Mouse (Mus musculus) lung, postnatal 36 days (tissue): ENCODE data around the gene Rapgef1.
A peak's percentile ranks its signal among the peaks of the same experiment; 100 is the strongest.

Experiments
- DNase-seq: peaks from one replicate; pipeline ENCODE4 v3.0.0; 2022; ENCODE audit warnings: mixed read lengths

Rapgef1 gene

DNA sequence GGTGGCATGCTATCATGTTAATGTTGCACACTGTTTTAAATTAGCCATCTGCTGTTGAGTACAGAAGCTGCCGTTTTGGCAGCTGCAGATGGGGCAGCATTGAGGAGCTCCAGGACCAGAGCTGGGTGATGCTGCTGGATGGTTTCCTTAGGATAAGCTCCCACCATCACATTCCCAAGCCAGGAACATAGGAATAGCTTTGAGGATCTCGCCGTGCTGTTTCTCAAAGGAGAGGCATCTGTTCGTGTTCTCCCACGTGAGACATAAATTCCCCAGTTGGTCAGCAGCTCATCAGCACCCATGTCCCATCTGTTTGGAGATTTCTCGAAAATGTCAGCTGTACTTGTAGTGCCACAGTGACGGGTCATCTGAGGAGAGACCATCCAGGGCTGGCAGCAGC, 28.3 kb downstream of the Rapgef1 start:
- no peak for DNase-seq

GRCm38 (mm10) chr2:29648956-29649794, 29.7 kb downstream of the Rapgef1 start:
- DNase-seq, result peak; percentile 77

DNA sequence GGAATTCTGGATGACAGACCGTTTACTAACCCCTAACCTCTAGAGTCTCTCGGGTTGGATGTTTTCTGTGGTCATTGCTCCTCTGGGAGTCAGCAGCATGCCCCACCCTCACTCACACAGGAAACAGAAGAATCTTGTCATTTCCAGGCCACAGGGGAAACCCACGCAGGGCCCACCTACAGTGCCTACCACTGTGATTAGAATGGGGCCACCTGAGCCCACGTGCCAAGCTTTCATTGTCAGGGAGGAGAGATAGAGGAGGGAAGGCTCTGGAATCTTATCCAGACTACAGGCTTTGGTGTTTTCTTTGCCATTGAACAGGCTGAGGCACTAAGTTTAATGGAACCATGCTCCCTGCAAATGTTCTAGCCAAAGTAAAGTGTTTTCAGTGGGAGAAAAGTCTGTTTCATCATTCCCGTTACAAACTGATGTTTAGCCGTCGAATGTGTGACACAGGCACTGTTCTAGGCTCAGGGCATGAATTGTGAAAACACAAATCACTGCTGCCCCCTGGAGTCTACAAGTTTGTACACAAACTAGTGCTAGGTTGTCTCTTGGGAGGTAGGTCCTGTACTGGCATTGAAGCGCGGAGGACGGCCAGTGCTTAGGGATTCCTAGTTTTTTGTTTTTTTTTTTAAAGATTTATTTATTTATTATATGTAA, 30.4 kb downstream of the Rapgef1 start:
- peak; percentile 93 for DNase-seq

- DNase-seq, result no peak
These were observed 32.4 kb downstream of the Rapgef1 start for GRCm38 (mm10) chr2:29651876-29652275.

DNA sequence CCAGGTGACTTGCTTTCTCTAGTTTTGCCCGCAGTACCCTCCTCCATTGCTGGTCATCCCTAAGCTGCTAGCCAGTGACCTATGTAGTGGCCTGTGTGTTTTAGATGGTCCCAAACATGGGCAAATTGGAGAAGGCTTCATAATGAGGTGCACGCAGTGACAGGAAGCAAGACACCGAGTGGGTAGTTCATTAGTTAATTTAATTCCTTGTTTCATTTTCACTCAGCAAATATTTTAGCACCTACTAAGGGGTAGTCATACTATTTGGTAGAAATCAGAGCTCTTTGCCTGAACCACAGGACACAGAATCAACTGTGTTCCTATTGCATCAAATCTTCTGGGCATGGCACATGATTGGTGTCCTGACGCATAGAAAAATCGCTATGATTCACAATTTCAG, 35.9 kb downstream of the Rapgef1 start:
- no peak for DNase-seq

DNA sequence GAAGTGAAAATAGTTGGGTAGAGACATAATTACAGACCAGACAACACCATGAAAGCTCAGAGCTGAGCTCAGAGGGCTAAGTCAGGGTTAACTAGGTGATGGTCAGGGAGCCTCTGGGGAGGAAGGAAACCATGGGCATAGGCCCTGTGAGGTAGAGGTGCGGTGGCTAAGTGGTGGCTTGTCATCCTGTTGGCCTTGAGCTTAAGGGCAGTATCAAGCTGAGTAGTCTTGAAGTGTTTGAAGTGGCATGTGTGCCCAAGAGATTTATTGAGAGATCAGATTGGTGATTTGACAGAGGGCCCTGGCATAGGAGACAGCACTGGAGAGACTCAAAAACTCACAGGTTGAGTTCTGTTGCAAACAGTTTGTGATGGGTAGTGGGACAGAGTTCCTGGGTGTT, 36.6 kb downstream of the Rapgef1 start:
- DNase-seq, result no peak

GRCm38 (mm10) chr2:29657089-29657488, 37.6 kb downstream of the Rapgef1 start:
- no peak for DNase-seq

DNA sequence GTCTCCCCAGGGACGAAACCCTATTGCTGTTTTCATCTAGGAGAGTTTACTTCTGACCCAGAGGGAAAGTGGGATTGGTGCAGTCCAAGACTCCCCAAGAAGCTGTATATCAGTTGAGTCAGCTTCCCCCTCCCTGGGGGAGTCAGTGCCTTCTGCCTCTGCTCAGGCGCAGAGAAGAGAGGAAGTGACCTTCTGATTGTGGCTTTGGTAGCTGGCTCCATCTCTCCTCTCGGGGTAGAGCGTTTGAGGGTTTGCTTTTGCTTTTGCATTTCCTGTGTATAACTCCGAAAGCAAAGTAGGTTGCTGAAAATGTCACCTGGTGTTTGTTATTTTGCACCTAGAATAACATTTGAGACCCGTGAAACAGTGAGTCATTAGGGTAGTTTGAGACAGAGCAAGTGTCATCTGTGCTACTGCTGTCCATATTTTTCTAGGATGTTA, 42.3 kb downstream of the Rapgef1 start:
- DNase-seq, result peak; percentile 61

DNA sequence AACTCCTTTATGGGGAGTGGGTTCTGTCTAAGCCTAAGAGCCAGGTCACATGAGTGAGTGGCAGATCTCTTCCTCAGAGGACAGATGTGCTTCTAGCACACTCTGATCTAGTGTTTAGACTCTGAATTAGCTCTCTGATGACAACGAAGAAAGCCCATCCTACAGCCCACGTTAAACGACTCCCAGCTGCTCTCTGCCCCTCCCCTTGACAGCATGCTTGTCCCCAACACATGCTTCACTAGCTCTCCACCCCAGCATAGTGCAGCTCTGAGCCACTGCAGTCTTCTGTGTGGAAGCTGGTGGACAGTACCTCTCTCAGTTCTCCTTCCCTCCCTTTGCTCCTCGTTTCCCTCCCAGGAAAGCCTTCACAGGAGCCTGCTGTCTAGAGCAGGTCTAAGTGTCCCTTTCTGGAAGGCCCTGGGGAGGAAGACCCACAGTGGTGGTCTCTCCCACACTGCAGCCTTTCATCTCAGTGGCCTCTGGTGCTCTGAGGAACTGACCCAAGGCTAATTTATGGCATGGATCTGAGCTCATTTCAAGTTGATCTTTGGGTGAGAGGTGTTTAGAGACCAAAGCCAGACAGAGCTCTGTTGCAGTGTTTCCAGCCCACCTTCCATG, 43.8 kb downstream of the Rapgef1 start:
- DNase-seq, result no peak

DNA sequence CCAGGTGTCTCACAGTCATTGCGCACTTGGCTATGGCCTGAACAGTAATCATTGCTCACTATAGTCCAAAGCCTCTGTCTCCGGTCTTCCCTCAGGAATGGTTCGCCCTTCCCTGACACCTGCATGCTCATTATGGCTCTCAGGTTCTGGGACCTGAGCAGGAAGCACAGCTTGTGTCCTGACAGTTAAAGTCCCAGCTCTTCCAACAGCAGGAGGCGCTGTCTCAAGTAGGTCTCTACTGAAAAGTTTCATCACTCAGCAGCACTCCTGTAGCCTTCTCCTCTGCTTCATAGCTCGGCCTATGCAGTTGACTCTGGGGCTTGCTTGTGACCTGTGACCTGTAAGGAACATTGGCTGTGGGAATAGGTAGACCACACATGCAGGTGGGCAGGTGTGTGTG, 45.9 kb downstream of the Rapgef1 start:
- DNase-seq, result no peak

DNA sequence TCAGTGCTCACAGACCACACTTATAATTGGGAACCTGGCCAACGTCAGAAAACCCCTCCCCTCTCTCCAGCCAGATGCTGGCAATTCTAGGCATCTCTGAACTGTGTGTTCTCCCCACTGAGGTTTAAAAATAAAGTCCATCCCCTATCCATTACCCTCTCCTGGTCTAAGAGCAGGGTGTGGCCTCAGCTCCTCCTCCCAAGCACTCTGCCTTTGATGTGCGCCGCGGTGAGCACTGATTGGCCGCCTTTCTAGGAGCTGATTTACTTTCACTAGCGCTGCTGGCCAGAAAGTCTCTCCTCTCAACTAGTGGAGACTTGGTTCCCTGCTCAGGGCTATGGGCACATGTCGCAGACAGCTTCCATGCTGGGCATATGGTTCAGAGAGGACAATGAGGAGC, 47.1 kb downstream of the Rapgef1 start:
- peak; percentile 82 for DNase-seq

DNA sequence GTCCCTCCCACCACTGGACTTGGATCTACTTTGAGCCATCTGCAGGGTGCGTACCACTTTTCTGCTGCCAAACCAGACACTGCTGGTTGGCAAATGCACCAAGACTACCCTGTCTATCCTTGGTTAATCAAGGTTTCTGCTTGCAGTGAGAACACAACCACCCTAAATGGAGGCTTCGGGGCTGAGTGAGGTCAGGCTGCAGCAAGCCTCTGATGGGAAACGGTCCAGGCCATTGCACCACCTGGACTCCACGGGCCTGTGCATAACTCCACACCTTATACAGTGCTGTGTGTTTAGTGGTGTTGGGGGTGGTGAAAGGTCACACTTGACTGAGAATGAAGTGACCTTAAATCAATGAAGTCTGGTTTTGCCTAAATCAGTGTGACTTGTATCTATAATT, 47.6 kb downstream of the Rapgef1 start:
- DNase-seq, result no peak

- no peak for DNase-seq
These were observed 48.6 kb downstream of the Rapgef1 start for GRCm38 (mm10) chr2:29668011-29668691.

- no peak for DNase-seq
These were observed 49.4 kb downstream of the Rapgef1 start for GRCm38 (mm10) chr2:29668963-29669362.

- DNase-seq, result peak; percentile 59
These were observed 50.2 kb downstream of the Rapgef1 start for GRCm38 (mm10) chr2:29669711-29670110.

DNA sequence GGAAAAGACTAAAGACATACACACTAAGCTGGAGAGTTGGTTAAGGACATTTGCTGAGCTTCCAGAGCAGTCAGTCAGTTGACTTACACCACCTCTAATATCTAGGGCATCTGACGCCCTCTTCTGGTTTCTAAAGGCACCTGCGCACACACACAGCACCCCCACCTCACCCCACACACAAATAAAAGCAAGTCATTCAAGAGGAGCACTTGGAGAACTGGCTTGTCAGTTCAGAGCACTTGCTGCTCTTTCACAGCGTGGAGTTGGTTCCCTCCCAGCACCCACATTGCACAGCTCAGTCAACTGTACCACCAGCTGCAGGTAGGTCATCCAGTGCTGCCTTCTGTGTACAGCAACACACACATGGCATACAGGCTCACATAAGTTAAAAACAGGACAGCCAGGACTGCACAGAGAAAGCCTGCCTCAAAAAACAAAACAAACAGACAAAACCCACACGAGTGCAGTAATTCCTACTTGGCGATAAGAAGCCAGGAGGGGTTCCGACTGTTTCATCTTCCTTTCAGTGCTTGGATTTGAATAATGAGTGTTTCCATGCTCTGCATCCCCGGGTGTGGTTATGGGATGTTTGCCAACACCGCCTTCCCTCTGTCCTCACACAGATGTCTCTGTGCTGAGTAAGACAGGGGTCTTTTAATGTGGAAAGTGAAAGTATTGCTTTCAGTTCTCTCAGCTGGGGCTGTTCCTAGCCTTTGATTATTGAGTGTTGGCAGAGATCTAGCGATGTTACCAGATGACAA, 50.9 kb downstream of the Rapgef1 start:
- peak; percentile 85 for DNase-seq

DNA sequence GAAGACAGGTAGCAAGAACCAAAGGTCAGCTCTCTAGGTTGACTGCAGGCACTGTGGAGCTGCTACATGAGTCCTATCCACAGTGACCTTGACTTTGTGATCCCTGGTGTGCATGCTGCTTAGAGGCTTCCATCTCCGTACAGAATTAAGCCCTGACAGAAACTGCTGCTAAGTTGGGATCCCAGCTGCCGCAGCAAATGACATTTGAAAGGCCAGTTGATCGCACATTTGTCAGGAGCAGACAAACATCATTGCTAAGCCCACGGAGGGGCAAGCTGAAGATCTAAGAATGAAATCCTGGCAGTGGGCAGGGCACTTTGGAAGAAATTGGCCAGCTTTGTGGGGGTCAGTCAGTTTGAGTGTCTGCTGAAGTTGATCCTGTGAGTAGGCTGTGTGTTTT, 51.9 kb downstream of the Rapgef1 start:
- DNase-seq, result no peak

- no peak for DNase-seq
These were observed 52.3 kb downstream of the Rapgef1 start for GRCm38 (mm10) chr2:29671856-29672255.

- peak; percentile 65 for DNase-seq
These were observed 53.4 kb downstream of the Rapgef1 start for GRCm38 (mm10) chr2:29672746-29673536.

DNA sequence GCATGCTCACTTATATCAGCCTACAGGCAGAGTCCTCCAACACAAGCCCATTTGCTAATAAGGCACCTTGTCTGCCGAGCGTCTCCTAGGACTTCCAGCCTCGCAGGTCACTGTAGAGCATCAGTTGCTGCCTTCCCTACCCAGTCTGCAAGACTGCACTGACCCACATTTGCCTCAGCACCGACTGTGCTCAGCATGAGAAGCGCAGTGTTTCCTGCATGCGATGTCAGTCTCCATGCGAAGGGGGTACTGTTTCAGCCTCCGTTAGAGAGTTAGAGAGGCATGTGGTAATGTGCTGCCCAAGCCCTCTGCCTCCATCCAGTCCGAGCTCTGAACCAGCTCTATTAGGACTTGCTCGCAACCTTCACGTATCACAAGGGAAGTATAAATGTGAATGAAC, 54.6 kb downstream of the Rapgef1 start:
- no peak for DNase-seq

DNA sequence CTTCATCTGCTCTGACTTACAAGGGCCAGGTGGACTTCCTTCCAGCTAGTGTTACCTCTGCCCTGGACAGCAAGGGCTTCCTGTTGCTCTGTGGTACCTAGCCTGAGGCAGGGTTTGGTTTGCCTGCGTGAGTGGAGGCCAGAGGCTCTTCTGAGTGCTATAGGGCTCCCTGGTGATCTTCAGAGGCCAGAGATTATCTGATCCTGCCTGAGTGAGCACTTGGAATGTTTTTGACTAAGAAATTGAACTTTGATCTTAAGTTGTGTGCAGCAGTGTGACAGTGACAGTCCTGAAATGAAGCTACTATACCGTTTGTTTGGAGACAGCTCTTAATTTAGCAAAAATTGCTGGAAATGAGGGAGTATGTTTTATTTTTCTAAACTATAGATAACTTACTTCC, 55.0 kb downstream of the Rapgef1 start:
- DNase-seq, result no peak

DNA sequence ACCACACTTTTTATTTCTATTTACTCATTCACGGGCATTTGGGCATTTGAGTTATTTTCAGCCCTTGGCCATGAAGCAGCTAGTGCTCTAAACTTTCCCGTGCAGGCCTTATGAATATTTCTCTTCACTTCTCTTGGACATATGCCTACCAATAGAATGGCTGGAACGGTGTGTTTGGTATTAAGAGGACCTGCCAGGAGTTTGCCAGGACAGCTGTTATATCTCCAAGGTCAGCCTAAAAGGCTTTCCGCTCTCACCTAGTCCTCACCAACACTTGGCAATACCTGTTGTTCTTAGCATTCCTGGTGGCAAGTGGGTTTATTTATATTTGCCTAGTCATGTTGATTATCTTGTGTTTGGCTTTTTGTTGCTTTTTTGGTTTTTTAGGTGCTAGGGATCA, 56.3 kb downstream of the Rapgef1 start:
- DNase-seq, result no peak
